Mouse (Mus musculus): ENCODE data around the gene Eid1.

Gene Eid1

GRCm38 (mm10) chr2:125667721-125668120 is 5.2 kb upstream of the Eid1 start:
- no peak for DNase-seq (ENCODE audit: low spot score)

GRCm38 (mm10) chr2:125670846-125671245 is 2.0 kb upstream of the Eid1 start:
- peak; percentile 43 for DNase-seq (ENCODE audit: low spot score)

- no peak for DNase-seq (ENCODE audit: low spot score)
Measured at GRCm38 (mm10) chr2:125672568-125672956, 333 bp upstream of the Eid1 start.

- DNase-seq (ENCODE audit: low spot score), result no peak
Measured at GRCm38 (mm10) chr2:125681811-125682210, 8.9 kb downstream of the Eid1 start.

GRCm38 (mm10) chr2:125683895-125684294 is 11.0 kb downstream of the Eid1 start:
- DNase-seq (ENCODE audit: low spot score), result no peak

GRCm38 (mm10) chr2:125684559-125685440 is 11.9 kb downstream of the Eid1 start:
- DNase-seq (ENCODE audit: low spot score), result no peak

- no peak for DNase-seq (ENCODE audit: low spot score)
Measured at GRCm38 (mm10) chr2:125685441-125686150, 12.7 kb downstream of the Eid1 start.

GRCm38 (mm10) chr2:125692010-125692409 is 19.1 kb downstream of the Eid1 start:
- DNase-seq (ENCODE audit: low spot score), result no peak

- no peak for DNase-seq (ENCODE audit: low spot score)
Measured at GRCm38 (mm10) chr2:125694798-125695197, 21.9 kb downstream of the Eid1 start.

GRCm38 (mm10) chr2:125696219-125696618 is 23.3 kb downstream of the Eid1 start:
- no peak for DNase-seq (ENCODE audit: low spot score)

- no peak for DNase-seq (ENCODE audit: low spot score)
Measured at GRCm38 (mm10) chr2:125701606-125702005, 28.7 kb downstream of the Eid1 start.

- DNase-seq (ENCODE audit: low spot score), result no peak
Measured at GRCm38 (mm10) chr2:125702851-125703250, 30.0 kb downstream of the Eid1 start.

GRCm38 (mm10) chr2:125704907-125705631 is 32.2 kb downstream of the Eid1 start:
- peak; percentile 66 for DNase-seq (ENCODE audit: low spot score)

GRCm38 (mm10) chr2:125706510-125706921 is 33.6 kb downstream of the Eid1 start:
- no peak for DNase-seq (ENCODE audit: low spot score)

- no peak for DNase-seq (ENCODE audit: low spot score)
Measured at GRCm38 (mm10) chr2:125716599-125716998, 43.7 kb downstream of the Eid1 start.

- DNase-seq (ENCODE audit: low spot score), result no peak
Measured at GRCm38 (mm10) chr2:125723086-125723407, 50.2 kb downstream of the Eid1 start.

GRCm38 (mm10) chr2:125723408-125724085 is 50.7 kb downstream of the Eid1 start:
- peak; percentile 74 for DNase-seq (ENCODE audit: low spot score)

- peak; percentile 57 for DNase-seq (ENCODE audit: low spot score)
Measured at GRCm38 (mm10) chr2:125724086-125724430, 51.2 kb downstream of the Eid1 start, which contains the start of gene Shc4. Gene Shc4, minus strand, starts transcription at chr2:125724148.

Measured in retina, embryonic 14.5 days (tissue).